Mouse (Mus musculus) embryo, embryonic 10 days (tissue): ENCODE data around the gene Gm16223.

Source experiments
- DNase-seq: peaks from one replicate; pipeline ENCODE4 v3.0.0-alpha.2; 2015; ENCODE audit warnings: low spot score

Gene Gm16223

GRCm38 (mm10) chr5:42067476-42068187, at the start of gene Gm16223:
Gene Gm16223 (plus strand): TSS chr5:42067960.
- no peak for DNase-seq

DNA sequence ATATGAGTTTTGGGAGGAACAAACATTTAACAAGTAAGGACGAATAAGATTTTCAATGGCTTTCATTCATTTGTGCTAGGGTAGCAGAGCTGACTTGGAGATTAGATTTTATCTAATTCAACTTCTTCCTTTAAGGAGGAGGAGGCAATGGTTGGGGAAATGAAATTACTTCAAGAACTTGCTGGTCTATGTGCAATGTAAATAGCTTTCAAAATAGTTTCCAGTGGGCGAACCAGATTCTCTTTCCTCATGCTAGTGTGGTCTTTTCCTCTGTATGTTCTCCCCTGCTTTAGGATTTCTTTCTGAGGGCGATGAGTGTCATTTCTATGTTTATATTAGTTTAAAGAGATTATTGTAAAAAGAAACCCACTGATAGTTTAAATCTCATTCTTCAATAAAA, 45.7 kb upstream of the Gm16223 start:
- DNase-seq = no peak

- DNase-seq = no peak
Measured at GRCm38 (mm10) chr5:42023521-42023920, 44.2 kb upstream of the Gm16223 start.

DNA sequence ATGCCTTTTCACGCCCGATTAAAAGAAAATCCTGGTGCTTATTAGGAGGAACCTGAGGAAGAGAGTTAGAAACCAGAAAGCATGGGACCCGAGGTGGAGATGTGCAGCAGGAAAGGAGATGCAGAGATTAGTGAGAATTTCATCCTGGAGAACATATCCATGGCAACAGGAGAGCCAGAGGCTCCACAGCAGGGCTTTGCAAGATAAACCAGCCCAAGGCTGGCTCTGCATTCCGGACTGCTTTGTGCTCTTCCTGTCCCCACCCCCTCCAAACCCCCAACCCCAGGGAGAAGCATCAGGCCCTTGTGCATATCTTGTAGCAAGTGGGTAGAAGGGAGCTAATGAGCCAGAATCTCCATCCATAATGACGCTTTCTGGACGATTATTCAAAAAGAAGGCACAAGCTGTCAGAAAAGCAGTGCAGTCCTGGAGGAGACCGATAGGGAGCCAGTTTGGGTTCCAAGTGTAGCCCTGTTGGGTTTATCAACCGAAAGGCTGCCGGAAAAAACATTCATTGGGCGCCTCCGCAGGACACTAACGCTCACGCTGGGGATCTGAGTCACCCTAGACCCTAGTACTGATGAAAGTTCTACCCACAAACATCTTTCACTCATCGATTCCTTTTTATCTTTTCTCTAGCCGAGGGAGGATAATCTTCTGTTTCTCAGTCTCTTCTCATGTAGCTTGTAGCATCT, 31.2 kb upstream of the Gm16223 start:
- DNase-seq = no peak

DNA sequence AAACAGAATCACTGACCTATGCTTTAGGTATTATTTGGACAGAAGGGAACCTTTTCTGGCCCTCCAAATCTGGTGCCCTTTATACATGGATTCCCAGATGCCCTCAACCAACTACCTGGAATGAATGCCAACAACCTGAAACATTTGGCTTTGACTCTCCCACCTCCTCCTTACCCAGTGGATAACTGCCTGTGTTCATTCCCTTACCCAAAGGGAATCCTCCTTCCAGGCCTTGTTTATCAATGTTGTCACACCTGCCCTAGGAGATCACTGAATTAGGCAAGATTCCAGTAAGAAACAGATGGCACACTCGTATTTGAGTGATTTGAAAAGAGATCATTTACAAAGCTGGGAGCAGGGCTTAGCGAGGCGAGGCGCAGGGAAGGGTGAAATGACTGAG, 13.1 kb upstream of the Gm16223 start:
- DNase-seq = no peak

- no peak for DNase-seq
Measured at GRCm38 (mm10) chr5:42055151-42055550, 12.6 kb upstream of the Gm16223 start.

- no peak for DNase-seq
Measured at GRCm38 (mm10) chr5:42065090-42065489, 2.7 kb upstream of the Gm16223 start.

DNA sequence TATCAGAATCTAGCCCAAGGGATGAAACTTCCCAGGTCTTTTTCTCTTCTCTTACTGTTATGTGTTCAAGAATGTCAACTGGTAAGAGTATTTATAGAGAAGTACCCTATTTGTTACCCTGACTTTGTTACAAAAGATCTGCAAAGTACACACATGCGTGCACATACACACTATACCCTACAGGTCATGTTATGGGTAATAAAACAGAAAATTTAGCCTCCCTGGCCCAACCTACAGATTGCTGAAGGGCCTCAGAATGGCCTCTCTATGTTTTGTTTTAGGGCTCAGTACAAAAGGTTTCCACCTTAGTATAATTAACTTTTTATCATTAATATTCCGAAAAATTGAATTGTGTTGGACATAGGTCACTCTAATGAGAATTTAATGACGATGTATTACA, 685 bp upstream of the Gm16223 start:
- no peak for DNase-seq

GRCm38 (mm10) chr5:42068188-42068579, 424 bp downstream of the Gm16223 start:
- no peak for DNase-seq

DNA sequence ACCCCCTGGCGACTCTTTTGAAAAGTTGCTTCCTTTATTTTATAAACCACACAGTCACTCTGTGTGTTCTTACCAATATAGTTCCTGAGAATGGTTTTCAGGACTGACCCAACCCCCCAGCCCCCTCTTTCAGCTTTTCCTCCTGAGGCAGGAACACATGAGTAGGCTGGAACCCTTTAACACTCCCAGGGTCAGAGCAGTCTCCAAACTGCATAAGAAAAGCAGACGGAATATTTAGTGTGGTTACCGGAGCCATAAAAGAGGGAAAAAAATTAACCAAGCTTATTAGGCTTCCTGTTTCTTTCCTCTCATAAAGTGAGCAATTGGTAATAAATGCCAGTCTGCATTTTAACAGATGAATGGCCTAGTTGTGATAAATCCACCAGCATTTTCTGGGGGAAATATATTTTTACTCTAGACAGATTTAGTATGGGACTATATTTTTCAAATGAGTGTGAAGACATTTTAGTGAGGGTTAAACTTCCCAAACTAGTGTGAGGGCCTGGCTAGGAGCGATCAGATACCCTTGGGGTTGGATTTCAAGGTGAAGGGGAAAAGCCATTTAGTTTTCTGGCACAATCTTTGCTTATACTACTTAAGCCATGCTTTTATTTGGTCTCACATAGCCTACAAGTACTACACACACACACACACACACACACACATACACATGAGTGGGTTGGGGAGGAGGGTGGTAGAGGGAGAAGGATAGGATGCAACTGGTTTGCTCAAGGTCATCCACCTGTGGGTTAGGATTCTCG, 49.0 kb downstream of the Gm16223 start:
- no peak for DNase-seq

GRCm38 (mm10) chr5:42125562-42125961, 57.8 kb downstream of the Gm16223 start:
- no peak for DNase-seq

DNA sequence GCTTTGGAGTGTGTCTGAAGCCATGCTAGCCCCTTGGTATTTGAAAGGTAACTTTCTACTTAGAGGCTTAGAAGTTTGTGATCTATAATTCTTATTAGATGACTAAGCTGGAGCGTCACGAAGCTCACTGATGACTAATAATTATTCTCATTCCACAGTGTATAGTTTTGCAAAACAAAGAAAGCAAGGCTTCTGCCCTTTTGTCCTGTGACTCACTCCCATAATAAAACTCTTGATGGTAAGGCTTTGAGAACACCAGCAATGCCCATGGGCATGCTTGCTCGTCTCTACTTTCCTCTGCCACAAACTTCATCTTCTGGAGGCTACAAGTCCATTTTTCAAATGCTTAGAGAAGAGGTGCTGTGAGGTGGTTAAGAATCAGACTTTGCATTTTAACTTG, 87.9 kb downstream of the Gm16223 start:
- DNase-seq = no peak

DNA sequence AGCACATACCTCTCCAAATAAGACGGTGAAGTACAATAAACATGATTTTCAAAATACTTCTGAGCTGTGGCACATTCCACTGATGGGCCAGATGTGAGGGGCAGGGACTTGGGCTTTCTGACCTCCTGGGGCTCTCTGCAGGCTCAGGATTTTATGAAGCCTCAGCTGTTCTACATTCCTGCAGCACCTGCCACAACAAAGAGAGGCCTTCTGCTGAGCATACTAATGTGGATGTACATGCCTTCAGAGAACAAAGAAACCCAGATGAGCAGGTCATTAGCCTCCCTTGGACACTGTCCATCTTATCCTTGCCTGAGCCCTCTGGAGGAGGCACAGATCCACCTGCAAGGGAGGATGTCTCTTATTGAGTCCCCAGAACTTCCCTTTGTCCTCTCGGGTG, 97.0 kb downstream of the Gm16223 start:
- DNase-seq = no peak

GRCm38 (mm10) chr5:42166311-42166710, 98.6 kb downstream of the Gm16223 start:
- DNase-seq = no peak

- no peak for DNase-seq
Measured at GRCm38 (mm10) chr5:42168071-42168470, 100.3 kb downstream of the Gm16223 start.

DNA sequence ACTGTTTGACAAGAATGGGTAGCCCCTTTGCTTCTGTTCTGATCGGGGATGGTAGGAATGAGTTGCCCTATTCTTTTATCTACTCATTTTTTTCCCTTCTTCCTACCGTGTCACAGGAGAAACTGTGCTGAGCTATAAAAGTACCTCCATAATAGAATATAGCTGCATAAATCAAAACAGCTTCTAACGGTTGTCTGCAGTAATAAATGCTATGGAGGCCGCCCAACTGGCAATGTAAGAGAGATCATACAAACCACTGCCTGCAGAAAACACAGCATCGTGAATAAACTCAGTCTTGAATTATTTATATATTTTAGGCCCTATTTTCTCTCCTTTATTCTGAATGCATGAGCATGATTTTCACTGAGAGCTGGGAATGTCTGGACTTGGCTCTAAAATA, 101.0 kb downstream of the Gm16223 start:
- no peak for DNase-seq

DNA sequence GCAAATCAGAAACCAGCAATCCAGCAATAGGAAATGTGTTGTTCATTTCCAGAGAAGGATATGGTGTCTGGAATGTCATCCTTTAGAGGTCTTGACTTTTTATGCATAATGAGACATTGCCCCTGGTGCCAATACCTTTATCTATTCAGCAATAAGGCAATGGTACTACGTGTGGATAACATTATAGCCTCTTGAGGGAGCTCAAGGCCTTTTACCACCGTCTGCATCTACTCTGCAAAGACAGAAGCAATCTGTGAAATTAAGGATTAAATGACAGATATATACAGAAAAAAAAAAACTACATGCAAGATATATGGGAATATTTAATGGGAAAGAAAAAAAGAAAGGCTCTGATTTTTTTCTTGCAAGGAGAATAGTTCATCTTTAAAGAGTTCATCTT, 106.3 kb downstream of the Gm16223 start:
- no peak for DNase-seq

- no peak for DNase-seq
Measured at GRCm38 (mm10) chr5:42175424-42175823, 107.7 kb downstream of the Gm16223 start.

DNA sequence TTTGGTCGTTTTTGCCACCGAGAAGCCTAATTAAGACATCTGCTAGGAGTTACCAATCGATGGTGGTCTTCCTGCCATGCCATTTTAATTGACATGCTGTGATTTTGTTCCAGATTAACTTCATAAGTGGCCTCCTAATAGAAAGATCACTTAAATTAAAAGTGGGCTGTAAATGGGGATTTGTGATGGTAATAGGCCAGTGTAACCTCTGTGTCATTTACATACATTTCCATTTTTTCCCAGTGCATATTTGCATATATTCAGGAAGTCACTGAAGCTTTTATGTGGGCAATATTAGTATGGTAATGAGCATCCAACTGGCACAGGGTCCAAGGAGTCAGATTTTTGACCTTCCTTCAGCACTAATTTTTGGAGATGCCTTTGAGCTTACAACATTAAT, 130.7 kb downstream of the Gm16223 start:
- no peak for DNase-seq

DNA sequence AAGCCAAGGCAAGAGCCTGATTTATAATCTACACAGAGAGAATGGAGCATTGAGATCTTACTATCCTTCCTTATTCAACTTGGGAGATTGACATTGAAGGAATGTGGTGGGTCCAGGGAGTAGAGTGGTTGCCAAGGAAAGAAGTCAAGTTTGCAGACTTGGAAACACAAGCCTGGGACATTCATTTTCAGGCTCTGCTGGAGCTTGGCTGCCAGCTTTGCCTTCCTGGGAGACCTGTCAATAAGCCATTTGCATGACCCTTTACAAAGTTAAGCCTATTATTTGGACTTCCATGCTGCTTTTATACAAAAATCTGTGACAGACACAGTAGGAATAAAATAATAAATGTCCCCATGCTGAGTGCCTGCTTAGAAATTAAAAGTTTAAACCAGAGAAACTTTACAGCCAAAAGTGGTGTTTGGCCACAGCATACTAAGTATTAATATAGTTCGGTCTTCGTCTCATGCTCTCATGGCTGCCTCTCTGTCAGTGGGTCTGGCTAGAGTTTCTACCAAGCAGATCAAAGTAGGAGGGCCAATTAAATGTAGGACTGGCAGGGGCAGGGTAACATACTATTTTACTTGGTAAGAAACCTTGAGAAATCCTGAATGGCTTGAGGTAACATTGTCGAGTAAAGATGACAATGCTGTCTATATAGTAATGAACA, 139.8 kb downstream of the Gm16223 start:
- DNase-seq = no peak

DNA sequence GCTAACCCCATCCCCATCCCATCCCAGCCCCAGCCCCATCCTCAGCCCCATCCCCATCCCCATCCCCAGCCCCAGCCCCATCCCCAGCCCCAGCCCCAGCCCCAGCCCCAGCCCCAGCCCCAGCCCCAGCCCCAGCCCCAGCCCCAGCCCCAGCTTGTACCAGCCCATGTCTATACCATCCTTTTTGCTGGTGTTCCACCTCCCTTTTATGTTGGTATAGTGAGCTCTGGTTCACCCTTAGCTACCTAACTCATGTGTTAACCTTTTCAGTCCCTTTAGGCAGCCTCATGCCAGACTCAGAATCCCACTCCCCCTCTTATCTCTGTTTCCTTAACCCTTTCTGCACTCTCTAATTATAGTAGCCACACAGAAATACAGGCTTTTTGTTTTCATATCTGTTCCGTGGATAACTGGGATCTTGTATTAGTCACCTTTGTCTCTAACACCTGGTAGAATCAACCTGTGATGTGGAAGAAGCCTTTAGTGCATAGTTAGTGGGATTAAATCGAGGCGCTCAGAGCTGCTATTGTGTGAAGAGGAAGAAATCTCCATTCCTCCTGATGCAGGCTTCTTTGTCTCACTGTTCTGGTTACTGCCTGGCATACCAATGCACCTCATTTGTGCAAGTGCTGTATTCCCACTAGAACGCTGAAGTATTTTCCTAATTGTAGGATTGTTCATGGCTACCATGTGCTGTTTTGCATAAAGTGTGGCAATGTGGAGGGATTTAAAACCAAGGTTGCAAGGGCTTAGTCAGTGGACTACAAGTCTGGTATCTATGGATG, 144.0 kb downstream of the Gm16223 start:
- DNase-seq = no peak

GRCm38 (mm10) chr5:42212353-42212752, 144.6 kb downstream of the Gm16223 start:
- DNase-seq = no peak
